Mouse (Mus musculus): ENCODE results near the gene Trim65. TPM values are rescaled to one million over a fixed set of nuclear protein-coding genes. Genes with fewer than 3 reads are reported as not detected.

The Trim65 gene
- polyA plus RNA-seq, 2 experiments = 0.83 to 1.4 TPM

DNA sequence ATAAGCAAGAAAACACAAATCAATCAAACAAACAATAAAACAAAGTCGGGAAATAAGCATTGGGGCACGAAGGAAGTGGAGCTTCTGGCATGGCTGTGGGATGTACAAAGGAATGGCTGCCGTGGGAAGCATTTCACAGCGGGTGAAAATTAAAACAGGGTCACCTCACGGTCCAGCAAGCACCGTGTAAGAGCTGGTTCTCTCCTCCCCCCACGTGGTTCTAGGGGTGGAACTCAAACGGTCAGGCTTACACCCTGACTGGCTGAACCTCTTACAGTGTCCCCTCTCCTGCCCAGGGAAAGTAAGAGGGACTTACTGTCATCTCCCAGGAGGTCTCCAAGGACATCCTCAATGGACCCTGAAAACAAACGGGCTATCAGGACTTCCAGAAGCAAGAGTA, 32.1 kb upstream of the Trim65 start:
- ATAC-seq (ENCODE audit: insufficient read depth) = no peak
- 60% methylated on average over 9 of the region's 9 CpGs for WGBS (ENCODE audit: insufficient replicate concordance)
- Histone ChIP-seq H3K4me1 (replicated peaks; ENCODE audit: control insufficient read depth in 2 of 2, insufficient read depth in 2 of 2, low read length in 1 of 2) (peaks cover 2 to 9% of the 10 kb centered on the region in 2 experiments; a peak in 3 of 4 replicates), H3K27ac (no peak overlapping the region), H3K27me3 (ENCODE audit: control insufficient read depth, insufficient read depth, low read length) (no peaks in the 10 kb centered on the region), H3K4me2 (ENCODE audit: low read depth) (no peak overlapping the region), H3K4me3 (ENCODE audit: insufficient read depth in 1 of 2, low read depth in 2 of 2, low read length in 2 of 2) (no peak overlapping the region), H3K36me3 (replicated peaks; ENCODE audit: control insufficient read depth, insufficient read depth, low read depth) (no peaks in the 10 kb centered on the region), H3K9me3 (ENCODE audit: control insufficient read depth, low read length) (no peaks in the 10 kb centered on the region), H3K9ac (replicated peaks) (no peak overlapping the region)
- no peak for DNase-seq (ENCODE audit: low read depth in 3 of 3, low spot score in 3 of 3)
- TF ChIP-seq CTCF (IDR thresholded peaks at IDR 0.05; ENCODE audit: low read depth) = no peak
- no peak for TF ChIP-seq EP300 (IDR thresholded peaks at IDR 0.05; ENCODE audit: low read depth)

DNA sequence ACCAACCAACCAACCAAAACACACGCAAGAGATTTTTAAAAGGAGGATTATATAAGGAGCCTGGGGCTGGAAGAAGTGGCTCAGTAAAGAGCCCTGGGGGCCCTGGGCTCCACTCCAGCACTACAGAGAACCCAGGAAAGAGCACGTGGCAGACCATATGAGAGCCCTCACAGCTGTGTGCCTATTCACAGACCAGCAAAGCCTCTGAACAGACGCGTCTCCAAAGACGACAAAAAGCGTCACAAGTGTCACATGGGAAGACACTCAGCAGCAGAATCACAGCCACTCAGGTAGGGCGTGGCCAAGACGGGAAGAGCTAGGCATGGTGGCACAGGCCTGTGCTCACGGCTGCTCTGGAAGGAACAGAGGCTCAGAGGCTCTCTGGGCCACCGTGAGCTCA, 31.2 kb upstream of the Trim65 start:
- ATAC-seq (ENCODE audit: insufficient read depth) (no peak), DNase-seq (ENCODE audit: low read depth in 3 of 3, low spot score in 3 of 3) (no peak)
- no peak overlapping the region for H3K4me3 ChIP-seq (ENCODE audit: insufficient read depth in 1 of 2, low read depth in 2 of 2, low read length in 2 of 2)
- TF ChIP-seq CTCF (IDR thresholded peaks at IDR 0.05; ENCODE audit: low read depth) = no peak
- TF ChIP-seq EP300 (IDR thresholded peaks at IDR 0.05; ENCODE audit: low read depth) = no peak
- H3K9me3 ChIP-seq (ENCODE audit: control insufficient read depth, low read length) = no peaks in the 10 kb centered on the region
- H3K4me2 ChIP-seq (ENCODE audit: low read depth) = no peak overlapping the region
- H3K27me3 ChIP-seq (ENCODE audit: control insufficient read depth, insufficient read depth, low read length) = no peaks in the 10 kb centered on the region
- 70% methylated on average over 10 of the region's 10 CpGs for WGBS (ENCODE audit: insufficient replicate concordance)
- H3K36me3 ChIP-seq (replicated peaks; ENCODE audit: control insufficient read depth, insufficient read depth, low read depth) = no peaks in the 10 kb centered on the region
- no peak overlapping the region for H3K9ac ChIP-seq (replicated peaks)
- H3K27ac ChIP-seq = no peak overlapping the region
- peaks cover 0 to 8% of the 10 kb centered on the region in 2 experiments; a peak in 3 of 4 replicates for H3K4me1 ChIP-seq (replicated peaks; ENCODE audit: control insufficient read depth in 2 of 2, insufficient read depth in 2 of 2, low read length in 1 of 2)

DNA sequence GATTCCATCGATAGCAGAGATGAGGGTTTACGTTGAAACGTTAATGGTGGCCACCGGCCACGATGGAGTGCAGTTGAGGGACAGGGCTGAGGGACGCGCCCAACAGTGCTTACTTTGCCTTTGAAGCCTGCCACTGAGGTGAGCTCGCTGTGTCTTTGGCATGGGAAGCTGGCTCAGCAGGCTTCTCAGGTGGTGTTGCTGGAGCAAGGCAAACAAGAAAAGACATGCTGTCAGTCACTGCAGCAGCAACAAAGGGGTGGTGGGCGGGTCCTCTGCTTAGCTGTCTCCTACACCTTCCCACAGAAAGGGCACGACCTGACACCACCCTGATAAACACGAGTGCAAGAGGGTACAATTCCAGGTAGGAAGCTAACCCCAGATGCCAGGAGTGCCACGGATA, 30.4 kb upstream of the Trim65 start:
- Histone ChIP-seq H3K9ac (replicated peaks) (no peak overlapping the region), H3K36me3 (replicated peaks; ENCODE audit: control insufficient read depth, insufficient read depth, low read depth) (no peaks in the 10 kb centered on the region), H3K27ac (no peak overlapping the region), H3K4me3 (ENCODE audit: insufficient read depth in 1 of 2, low read depth in 2 of 2, low read length in 2 of 2) (no peak overlapping the region), H3K27me3 (ENCODE audit: control insufficient read depth, insufficient read depth, low read length) (no peaks in the 10 kb centered on the region), H3K4me2 (ENCODE audit: low read depth) (no peak overlapping the region), H3K9me3 (ENCODE audit: control insufficient read depth, low read length) (no peaks in the 10 kb centered on the region), H3K4me1 (replicated peaks; ENCODE audit: control insufficient read depth in 2 of 2, insufficient read depth in 2 of 2, low read length in 1 of 2) (no peaks in the 10 kb centered on the region)
- TF ChIP-seq EP300 (IDR thresholded peaks at IDR 0.05; ENCODE audit: low read depth) = no peak
- no peak for TF ChIP-seq CTCF (IDR thresholded peaks at IDR 0.05; ENCODE audit: low read depth)
- DNase-seq (ENCODE audit: low read depth in 3 of 3, low spot score in 3 of 3) (no peak), ATAC-seq (ENCODE audit: insufficient read depth) (no peak)
- WGBS (ENCODE audit: insufficient replicate concordance) = 66% methylated on average over 12 of the region's 12 CpGs

DNA sequence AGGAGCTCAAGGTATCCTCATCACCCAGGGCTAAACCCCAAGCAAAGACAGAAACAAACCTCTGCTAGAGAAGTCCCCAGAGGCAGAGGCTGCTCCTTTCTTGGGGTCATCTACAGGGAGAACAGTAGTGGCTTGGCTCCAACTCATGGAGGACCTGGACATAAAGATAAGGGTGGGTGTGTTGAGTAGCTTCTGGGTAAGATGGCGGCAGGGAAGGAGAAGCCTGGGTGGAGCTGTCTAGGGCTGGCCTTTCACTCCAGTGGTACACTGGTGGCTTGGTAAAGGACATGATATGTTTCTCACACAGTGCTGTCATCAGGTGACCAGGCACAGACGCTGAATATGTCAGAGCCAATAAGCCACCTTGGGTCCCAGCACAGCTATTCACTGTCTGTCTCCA, 20.0 kb upstream of the Trim65 start:
- Histone ChIP-seq H3K9ac (replicated peaks) (no peak overlapping the region; the same call in 1 of the 2 replicates), H3K4me2 (ENCODE audit: low read depth) (peak overlapping the region; percentile 25; the same call in 1 of the 2 replicates), H3K27me3 (ENCODE audit: control insufficient read depth, insufficient read depth, low read length) (no peaks in the 10 kb centered on the region), H3K27ac (peak overlapping the region; percentile 73), H3K36me3 (replicated peaks; ENCODE audit: control insufficient read depth, insufficient read depth, low read depth) (peaks cover 6% of the 10 kb centered on the region), H3K9me3 (ENCODE audit: control insufficient read depth, low read length) (no peaks in the 10 kb centered on the region), H3K4me1 (replicated peaks; ENCODE audit: control insufficient read depth in 2 of 2, insufficient read depth in 2 of 2, low read length in 1 of 2) (peaks cover 18 to 20% of the 10 kb centered on the region in 2 experiments), H3K4me3 (ENCODE audit: insufficient read depth in 1 of 2, low read depth in 2 of 2, low read length in 2 of 2) (no peak overlapping the region)
- DNase-seq (ENCODE audit: low read depth in 3 of 3, low spot score in 3 of 3) (peak; percentile 57 to 63 (median 60)), ATAC-seq (ENCODE audit: insufficient read depth) (peak; percentile 88)
- WGBS (ENCODE audit: insufficient replicate concordance) = 49% methylated on average over 2 of the region's 2 CpGs
- TF ChIP-seq EP300 (IDR thresholded peaks at IDR 0.05; ENCODE audit: low read depth) (no peak), CTCF (IDR thresholded peaks at IDR 0.05; ENCODE audit: low read depth) (no peak)

DNA sequence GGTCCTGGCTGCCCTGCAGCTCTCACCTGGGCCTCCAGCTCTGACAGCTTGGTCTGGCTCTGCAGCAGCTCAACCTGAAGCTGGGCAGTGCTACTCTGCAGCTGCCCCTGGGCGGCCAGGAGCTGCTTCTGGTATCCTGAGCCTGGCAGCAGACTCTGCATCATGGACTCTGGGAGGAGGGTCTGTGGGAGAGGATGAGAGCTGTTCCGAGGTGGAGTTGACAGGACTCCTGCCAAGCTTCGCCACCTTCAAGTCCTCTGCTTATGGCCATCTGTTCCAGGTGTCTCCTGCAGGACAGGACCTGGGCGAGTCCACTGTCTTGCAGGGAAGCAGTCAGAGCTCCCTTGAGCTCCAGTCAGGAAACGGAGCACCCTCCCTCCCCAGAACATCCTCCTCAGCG, 18.4 kb upstream of the Trim65 start:
- no peak overlapping the region for H3K4me2 ChIP-seq (ENCODE audit: low read depth)
- H3K9me3 ChIP-seq (ENCODE audit: control insufficient read depth, low read length) = no peaks in the 10 kb centered on the region
- DNase-seq (ENCODE audit: low read depth in 3 of 3, low spot score in 3 of 3) = no peak
- ATAC-seq (ENCODE audit: insufficient read depth) = no peak
- TF ChIP-seq EP300 (IDR thresholded peaks at IDR 0.05; ENCODE audit: low read depth) (no peak), CTCF (IDR thresholded peaks at IDR 0.05; ENCODE audit: low read depth) (no peak)
- 78% methylated on average over 6 of the region's 6 CpGs for whole genome bisulfite sequencing (ENCODE audit: insufficient replicate concordance)
- H3K4me1 ChIP-seq (replicated peaks; ENCODE audit: control insufficient read depth in 2 of 2, insufficient read depth in 2 of 2, low read length in 1 of 2) = peaks cover 18 to 20% of the 10 kb centered on the region in 2 experiments
- peaks cover 6% of the 10 kb centered on the region for H3K36me3 ChIP-seq (replicated peaks; ENCODE audit: control insufficient read depth, insufficient read depth, low read depth)
- no peak overlapping the region for H3K9ac ChIP-seq (replicated peaks)
- H3K27me3 ChIP-seq (ENCODE audit: control insufficient read depth, insufficient read depth, low read length) = no peaks in the 10 kb centered on the region
- H3K4me3 ChIP-seq (ENCODE audit: insufficient read depth in 1 of 2, low read depth in 2 of 2, low read length in 2 of 2) = no peak overlapping the region
- no peak overlapping the region for H3K27ac ChIP-seq
